Mouse (Mus musculus) neural tube, embryonic 10.5 days (tissue): ENCODE results near the gene Rhox2f.
"Not testable (repeated sequence)": the region's sequence is repeated elsewhere in the genome, so short reads cannot be mapped to it uniquely, and the experiment has no call there.

ENCODE experiments used
- DNase-seq: peaks from one replicate; pipeline ENCODE4 v3.0.0-alpha.2; 2017; ENCODE audit warnings: low spot score; ENCODE audit errors: extremely low spot score

The Rhox2f gene

GRCm38 (mm10) chrX:37571105-37571504 is at the start of gene Rhox2f:
Gene Rhox2f (plus strand): TSS chrX:37571405.
- not testable (repeated sequence) for DNase-seq

- DNase-seq: not testable (repeated sequence)
Observed at GRCm38 (mm10) chrX:37530152-37530551, 41.1 kb upstream of the Rhox2f start, which contains the start of gene Rhox2e. Gene Rhox2e (plus strand): TSS chrX:37530452.

- DNase-seq: not testable (repeated sequence)
Observed at GRCm38 (mm10) chrX:37541719-37542118, 29.5 kb upstream of the Rhox2f start, which contains the start of gene Rhox3e. Gene Rhox3e (plus strand): TSS chrX:37542019.

- not testable (repeated sequence) for DNase-seq
Observed at GRCm38 (mm10) chrX:37557112-37557511, 14.1 kb upstream of the Rhox2f start, which contains the start of gene Rhox4e. Gene Rhox4e (plus strand): TSS chrX:37557412.

- not testable (repeated sequence) for DNase-seq
Observed at GRCm38 (mm10) chrX:37572638-37573037, 1.4 kb downstream of the Rhox2f start.

- not testable (repeated sequence) for DNase-seq
Observed at GRCm38 (mm10) chrX:37580692-37581091, 9.5 kb downstream of the Rhox2f start, which contains the start of gene Rhox3f. Gene Rhox3f (plus strand): TSS chrX:37580992.

- DNase-seq: not testable (repeated sequence)
Observed at GRCm38 (mm10) chrX:37607604-37608003, 36.4 kb downstream of the Rhox2f start, which contains the start of gene Rhox4f. Gene Rhox4f (minus strand): TSS chrX:37607704.
